Mouse (Mus musculus) lung, embryonic 14.5 days (tissue): Measurements from ENCODE around the gene Cfap99. TPM values are rescaled to one million over a fixed set of nuclear protein-coding genes. Genes with fewer than 3 reads are reported as not detected.

ENCODE experiments used
- ATAC-seq: fragments of 200-750 bp; cut with Nextera tagmentation; 2 replicates; pipeline ENCODE4 v1.8.0; 2017; ENCODE audit warnings: mild to moderate bottlenecking, moderate TSS enrichment, moderate library complexity; ENCODE audit not compliant: insufficient read depth
- DNase-seq: peaks from one replicate; pipeline ENCODE4 v3.0.0-alpha.2; 2015
- H3K27ac ChIP-seq: fragments of 300-500 bp; sonication (generic); 2 replicates; pipeline ENCODE4 v1.5.1; 2014; ENCODE audit warnings: low read depth, mild to moderate bottlenecking, moderate library complexity
- H3K27me3 ChIP-seq: fragments of 300-500 bp; sonication (generic); 2 replicates; pipeline ENCODE4 v1.6.1; 2014; ENCODE audit warnings: low read length, control low read depth; ENCODE audit not compliant: insufficient read depth
- H3K36me3 ChIP-seq: fragments of 300-500 bp; sonication (generic); 2 replicates; pipeline ENCODE4 v1.6.1; 2014; ENCODE audit warnings: control low read depth; ENCODE audit not compliant: insufficient read depth
- H3K4me1 ChIP-seq: fragments of 300-500 bp; sonication (generic); 2 replicates; pipeline ENCODE4 v1.6.1; 2014; ENCODE audit warnings: antibody characterized with exemption, control low read depth; ENCODE audit not compliant: insufficient read depth
- H3K4me2 ChIP-seq: fragments of 300-500 bp; sonication (generic); 2 replicates; pipeline ENCODE4 v1.6.1; 2014; ENCODE audit warnings: mild to moderate bottlenecking
- H3K4me3 ChIP-seq: fragments of 300-500 bp; sonication (generic); 2 replicates; pipeline ENCODE4 v1.5.1; 2014; ENCODE audit warnings: low read depth, low read length
- H3K9ac ChIP-seq: fragments of 300-500 bp; sonication (generic); 2 replicates; pipeline ENCODE4 v1.6.1; 2014
- H3K9me3 ChIP-seq: fragments of 300-500 bp; sonication (generic); 2 replicates; pipeline ENCODE4 v1.6.1; 2016; ENCODE audit warnings: low read depth, low read length, control low read depth
- CTCF ChIP-seq: IDR thresholded peaks from 2 replicates; pipeline ENCODE4 v1.5.1; 2016; ENCODE audit warnings: antibody characterized with exemption, low read depth
- WGBS: fragments of 180-500 bp; shearing (Covaris S2); extraction: QIAGEN DNeasy Blood & Tissue Kit; methylation state at CpG from one replicate; pipeline ENCODE4 v1.1.7; 2014; 5-methylcytosine and 5-hydroxymethylcytosine counted together
- polyA plus RNA-seq: library from polyadenylated mRNA; unstranded; fragments of >200 nt; fragmentation: Nextera tagmentation; extraction: Ambion mirVana; gene quantifications from 2 replicates; pipeline ENCODE4 v1.2.1, GENCODE M21; 2014

Cfap99 gene
- polyA plus RNA-seq, 1 experiment from 2014 or later = not detected

DNA sequence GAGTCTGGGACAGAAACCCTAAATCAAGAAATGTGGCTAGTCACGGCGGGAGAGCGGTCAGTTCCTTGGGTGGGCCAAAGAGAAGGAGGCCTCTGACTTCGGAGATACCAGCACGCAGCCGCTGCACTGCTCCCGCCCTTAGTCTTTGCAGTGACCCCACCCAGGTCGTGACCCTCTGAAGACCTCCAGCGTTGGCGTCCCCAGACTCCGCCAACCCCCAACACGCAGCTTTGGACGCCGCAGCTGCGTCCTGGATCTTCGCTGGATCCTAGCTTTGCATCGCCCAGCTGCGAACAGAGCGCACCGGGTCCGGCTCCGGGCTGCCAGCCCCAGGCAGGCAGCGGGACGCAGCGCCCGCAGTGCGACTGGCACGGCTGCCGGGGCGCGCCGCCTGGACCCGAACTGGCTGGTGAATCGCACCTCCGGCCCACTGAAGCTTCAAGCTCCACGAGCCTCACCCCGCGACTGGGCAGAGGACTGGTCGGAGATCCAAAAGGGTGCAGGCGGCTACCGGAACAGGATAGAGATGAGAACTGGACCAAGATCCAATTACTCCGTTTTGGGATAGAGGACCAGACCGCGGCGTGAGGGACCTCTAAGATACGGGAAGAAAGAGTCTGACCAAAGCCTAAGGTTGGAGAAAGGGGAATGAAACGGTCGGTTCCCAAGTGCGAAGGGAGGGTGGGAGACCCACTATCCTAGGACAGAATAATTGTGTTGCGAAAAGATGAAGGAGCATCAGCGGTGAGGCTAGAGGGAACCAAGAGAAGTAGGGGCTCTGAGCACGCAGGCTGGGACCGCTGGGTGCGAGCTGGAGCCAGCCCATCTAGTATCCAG is 1.2 kb upstream of the Cfap99 start:
- no peak for TF ChIP-seq CTCF
- no peak for ATAC-seq

DNA sequence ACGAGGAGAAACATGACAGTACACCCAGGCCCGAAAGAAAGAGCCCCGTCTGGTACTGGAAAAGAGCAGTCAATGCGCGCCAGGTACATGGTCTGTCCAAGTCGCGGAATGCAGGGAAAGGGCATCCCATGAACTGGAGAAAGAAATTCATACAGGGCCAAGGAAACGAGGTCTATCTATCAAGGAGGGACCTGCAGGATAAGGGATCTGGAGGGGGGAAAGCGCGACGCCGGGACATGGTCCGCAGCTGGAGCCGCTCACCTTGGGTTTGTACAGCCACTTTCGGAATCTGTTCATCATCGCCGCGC is 608 bp upstream of the Cfap99 start:
- Histone ChIP-seq H3K9me3 (no peaks in the 10 kb centered on the region), H3K9ac (no peak overlapping the region), H3K4me2 (peak overlapping the region; percentile 95), H3K27ac (no peak overlapping the region), H3K4me1 (no peaks in the 10 kb centered on the region), H3K36me3 (no peaks in the 10 kb centered on the region), H3K27me3 (peaks cover 49% of the 10 kb centered on the region), H3K4me3 (peak overlapping the region; percentile 53)
- DNase-seq = no peak
- ATAC-seq = no peak
- WGBS = 1% methylated on average over 18 of the region's 18 CpGs
- TF ChIP-seq CTCF = no peak

More for the DNA sequence above, 1.2 kb upstream of the Cfap99 start:
- Histone ChIP-seq H3K4me2 (peak overlapping the region; percentile 95), H3K9ac (no peak overlapping the region), H3K4me3 (peak overlapping the region; percentile 53), H3K36me3 (no peaks in the 10 kb centered on the region), H3K27ac (no peak overlapping the region), H3K4me1 (no peaks in the 10 kb centered on the region), H3K27me3 (peaks cover 49% of the 10 kb centered on the region), H3K9me3 (no peaks in the 10 kb centered on the region)
- DNase-seq = peak; percentile 18
- under 1% methylated on average over 54 of the region's 54 CpGs for WGBS

DNA sequence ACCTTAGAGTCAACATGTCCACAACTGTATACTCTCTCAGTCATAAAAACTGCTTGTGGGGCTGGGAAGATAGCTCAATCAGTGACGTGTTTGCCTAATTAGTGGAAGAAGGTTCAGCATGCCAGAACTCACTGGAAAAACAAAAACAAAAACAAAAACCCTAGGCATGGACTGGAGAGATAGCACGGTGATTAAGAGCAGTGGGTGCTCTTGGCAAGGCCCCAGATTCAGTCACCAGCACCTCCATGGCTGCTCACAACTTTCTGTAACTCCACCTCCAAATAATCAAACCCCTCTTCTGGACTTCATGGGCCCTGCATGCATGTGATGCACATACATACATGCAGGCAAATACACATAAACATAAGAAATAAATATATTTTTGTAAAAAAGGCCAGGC is 886 bp downstream of the Cfap99 start:
- Histone ChIP-seq H3K9ac (no peak overlapping the region), H3K4me3 (no peak overlapping the region), H3K27me3 (peaks cover 49% of the 10 kb centered on the region), H3K4me1 (no peaks in the 10 kb centered on the region), H3K4me2 (no peak overlapping the region), H3K27ac (no peak overlapping the region), H3K36me3 (no peaks in the 10 kb centered on the region), H3K9me3 (no peaks in the 10 kb centered on the region)
- WGBS = 51% methylated on average over 2 of the region's 2 CpGs
- DNase-seq = no peak
- TF ChIP-seq CTCF = no peak
- ATAC-seq = no peak

DNA sequence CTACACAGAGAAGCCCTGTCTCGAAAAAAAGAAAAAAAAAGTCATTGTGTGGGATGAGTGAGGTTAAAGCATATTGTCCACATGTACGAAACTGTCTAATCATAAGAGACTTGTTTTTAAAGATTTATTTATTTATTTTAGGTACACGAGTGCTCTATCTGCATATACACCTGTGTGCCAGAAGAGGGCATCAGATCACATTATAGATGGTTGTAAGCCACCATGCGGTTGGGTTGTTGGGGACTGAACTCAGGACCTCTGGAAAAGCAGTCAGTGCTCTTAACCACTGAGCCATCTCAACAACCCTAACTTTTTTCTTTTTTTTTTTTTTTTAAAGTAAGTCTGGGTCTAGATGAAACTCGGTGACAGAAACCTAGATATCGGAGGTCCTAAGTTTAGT is 5.0 kb downstream of the Cfap99 start:
- Histone ChIP-seq H3K36me3 (no peaks in the 10 kb centered on the region), H3K4me1 (no peaks in the 10 kb centered on the region), H3K27ac (no peak overlapping the region), H3K4me2 (no peak overlapping the region), H3K27me3 (peaks cover 15% of the 10 kb centered on the region), H3K9ac (no peak overlapping the region), H3K4me3 (no peak overlapping the region), H3K9me3 (no peaks in the 10 kb centered on the region)
- peak; percentile 43 for TF ChIP-seq CTCF
- 70% methylated on average over 6 of the region's 6 CpGs for WGBS
- ATAC-seq = no peak
- no peak for DNase-seq

DNA sequence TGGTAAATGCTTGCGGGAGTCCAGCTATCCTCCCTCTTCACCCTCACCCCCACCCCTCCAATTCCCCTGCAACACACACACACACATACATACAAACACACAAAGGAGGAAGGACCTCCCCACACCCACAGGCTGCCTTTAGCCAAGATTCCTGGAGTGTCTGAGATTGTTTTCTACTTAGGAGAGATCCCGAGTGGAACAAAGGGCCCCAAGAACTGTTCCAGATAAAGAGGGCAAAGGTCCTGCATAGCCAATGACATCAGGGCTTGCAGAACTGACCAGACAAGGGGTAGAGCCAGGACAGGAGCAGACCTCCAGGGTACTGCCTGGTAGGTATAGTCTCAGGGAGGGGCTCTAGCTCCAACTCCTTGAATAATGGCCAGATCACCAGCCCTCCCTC is 6.3 kb downstream of the Cfap99 start:
- no peak for DNase-seq
- Histone ChIP-seq H3K4me2 (no peak overlapping the region), H3K4me3 (no peak overlapping the region), H3K9ac (no peak overlapping the region), H3K27ac (no peak overlapping the region), H3K27me3 (peaks cover 2% of the 10 kb centered on the region; the same call in 1 of the 2 replicates), H3K4me1 (no peaks in the 10 kb centered on the region), H3K36me3 (no peaks in the 10 kb centered on the region), H3K9me3 (no peaks in the 10 kb centered on the region)
- no peak for TF ChIP-seq CTCF
- no peak for ATAC-seq
- WGBS = 31% methylated on average over 2 of the region's 2 CpGs

DNA sequence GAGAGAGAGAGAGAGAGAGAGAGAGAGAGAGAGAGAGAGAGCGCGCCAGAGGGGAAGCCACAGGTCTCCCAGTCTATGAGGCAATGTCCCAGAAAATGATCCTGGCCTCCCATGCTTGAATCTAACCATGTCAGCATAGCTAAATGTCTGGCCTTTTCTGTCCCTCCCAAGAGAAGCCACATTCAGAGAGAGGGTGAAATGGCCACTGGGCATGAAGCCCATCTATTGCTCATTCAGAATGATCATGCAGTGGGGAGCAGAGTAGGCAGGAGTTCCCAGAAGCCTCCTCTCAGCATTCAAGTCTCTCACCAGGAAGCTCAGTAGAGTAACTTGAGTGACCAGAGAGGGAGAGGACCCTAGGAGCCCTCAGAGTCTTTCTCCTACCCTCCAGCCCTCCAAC is 6.7 kb downstream of the Cfap99 start:
- DNase-seq = no peak
- H3K27ac ChIP-seq = no peak overlapping the region
- H3K4me1 ChIP-seq = no peaks in the 10 kb centered on the region
- no peaks in the 10 kb centered on the region; the same call in 1 of the 2 replicates for H3K27me3 ChIP-seq
- no peak overlapping the region for H3K4me2 ChIP-seq
- H3K9ac ChIP-seq = no peak overlapping the region
- no peak for ATAC-seq
- no peak overlapping the region for H3K4me3 ChIP-seq
- TF ChIP-seq CTCF = no peak
- H3K36me3 ChIP-seq = no peaks in the 10 kb centered on the region
- WGBS = 84% methylated on average over 2 of the region's 2 CpGs
- H3K9me3 ChIP-seq = no peaks in the 10 kb centered on the region

DNA sequence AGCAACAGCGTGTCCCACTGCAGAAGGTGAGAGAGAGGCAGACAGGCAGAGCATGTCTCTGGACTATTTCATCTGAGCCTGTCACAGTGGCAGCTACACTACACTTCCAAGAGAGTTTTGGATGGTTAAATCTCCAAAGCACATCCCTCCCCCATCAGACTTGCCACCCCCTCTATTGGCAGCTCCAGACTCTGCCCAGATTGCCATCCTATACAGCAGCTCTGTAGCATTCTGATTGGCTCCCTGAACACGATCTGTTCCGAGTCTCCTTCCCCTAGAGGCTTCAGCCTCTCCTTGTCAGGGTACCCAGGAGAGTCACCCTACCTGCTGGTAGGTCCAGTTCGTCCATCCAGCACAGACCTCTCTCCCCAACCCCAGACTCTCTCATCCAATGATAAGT is 9.7 kb downstream of the Cfap99 start:
- no peak overlapping the region for H3K27ac ChIP-seq
- ATAC-seq = no peak
- no peak for TF ChIP-seq CTCF
- 47% methylated on average over 4 of the region's 4 CpGs for WGBS
- no peaks in the 10 kb centered on the region for H3K36me3 ChIP-seq
- H3K4me2 ChIP-seq = no peak overlapping the region
- H3K4me3 ChIP-seq = no peak overlapping the region
- H3K9me3 ChIP-seq = no peaks in the 10 kb centered on the region
- H3K9ac ChIP-seq = no peak overlapping the region
- no peak for DNase-seq
- no peaks in the 10 kb centered on the region for H3K4me1 ChIP-seq
- H3K27me3 ChIP-seq = no peaks in the 10 kb centered on the region
